Mouse (Mus musculus) liver, adult 2 months (tissue): ENCODE data around the gene Ap1b1. TPM values are rescaled to one million over a fixed set of nuclear protein-coding genes. Genes with fewer than 3 reads are reported as not detected.

ENCODE experiments used
- DNase-seq: peaks from one replicate; pipeline ENCODE4 v3.0.0-alpha.2; 2011; ENCODE audit warnings: low read depth, low spot score; ENCODE audit errors: extremely low read depth
- H3K27ac ChIP-seq: fragments of 200-500 bp; replicated peaks from 2 replicates; pipeline ENCODE4 v1.5.1; 2012; ENCODE audit warnings: low read depth, mild to moderate bottlenecking, control low read depth, inconsistent platforms, low read length; ENCODE audit not compliant: insufficient read depth
- H3K27me3 ChIP-seq: fragments of 200-500 bp; 2 replicates; pipeline ENCODE4 v1.6.1; 2012; ENCODE audit warnings: mild to moderate bottlenecking, moderate library complexity, low read length, inconsistent platforms; ENCODE audit not compliant: control insufficient read depth, insufficient read depth
- H3K36me3 ChIP-seq: fragments of 200-500 bp; 2 replicates; pipeline ENCODE4 v1.6.1; 2012; ENCODE audit warnings: low read length, inconsistent platforms; ENCODE audit not compliant: control insufficient read depth, insufficient read depth
- H3K4me1 ChIP-seq: fragments of 200-500 bp; 2 replicates; pipeline ENCODE4 v1.6.1; 2011; ENCODE audit warnings: low read length; ENCODE audit not compliant: control insufficient read depth, insufficient read depth
- H3K4me3 ChIP-seq: fragments of 200-500 bp; 2 replicates; pipeline ENCODE4 v1.5.1; 2011; ENCODE audit warnings: low read depth, mild to moderate bottlenecking, control low read depth, low read length, moderate library complexity; ENCODE audit not compliant: insufficient read depth
- H3K79me2 ChIP-seq: fragments of 200-500 bp; 2 replicates; pipeline ENCODE4 v1.6.1; 2012; ENCODE audit warnings: inconsistent platforms, mild to moderate bottlenecking, low read length, moderate library complexity; ENCODE audit not compliant: control insufficient read depth, insufficient read depth
- H3K9ac ChIP-seq: fragments of 200-500 bp; 2 replicates; pipeline ENCODE4 v1.6.1; 2012; ENCODE audit warnings: low read depth, mild to moderate bottlenecking, control low read depth, inconsistent platforms, low read length
- CTCF ChIP-seq: fragments of 200-500 bp; IDR thresholded peaks from 2 replicates; pipeline ENCODE4 v1.5.1; 2011; ENCODE audit warnings: low read depth, low read length, control low read depth
- POLR2A ChIP-seq: fragments of 200-500 bp; IDR thresholded peaks from 2 replicates; pipeline ENCODE4 v1.6.1; 2011; ENCODE audit warnings: low read length, control low read depth; ENCODE audit not compliant: insufficient read depth; ENCODE audit errors: extremely low read depth
- WGBS: fragments of 180-500 bp; shearing (Covaris S2); methylation state at CpG from one replicate; pipeline ENCODE4 v1.1.7; 2018; 5-methylcytosine and 5-hydroxymethylcytosine counted together
- polyA plus RNA-seq: library from polyadenylated mRNA; depleted of rRNA; stranded (reverse); fragments of >200 nt; gene quantifications from 2 replicates; pipeline ENCODE4 v1.2.3, GENCODE M21; 2012
- total RNA-seq: library from RNA; depleted of rRNA; stranded (reverse); fragments of >200 nt; gene quantifications from 2 replicates; pipeline ENCODE4 v1.2.3, GENCODE M21; 2014

Gene Ap1b1
- total and polyA plus RNA-seq, 2 experiments: 30.1 to 48.8 TPM

DNA sequence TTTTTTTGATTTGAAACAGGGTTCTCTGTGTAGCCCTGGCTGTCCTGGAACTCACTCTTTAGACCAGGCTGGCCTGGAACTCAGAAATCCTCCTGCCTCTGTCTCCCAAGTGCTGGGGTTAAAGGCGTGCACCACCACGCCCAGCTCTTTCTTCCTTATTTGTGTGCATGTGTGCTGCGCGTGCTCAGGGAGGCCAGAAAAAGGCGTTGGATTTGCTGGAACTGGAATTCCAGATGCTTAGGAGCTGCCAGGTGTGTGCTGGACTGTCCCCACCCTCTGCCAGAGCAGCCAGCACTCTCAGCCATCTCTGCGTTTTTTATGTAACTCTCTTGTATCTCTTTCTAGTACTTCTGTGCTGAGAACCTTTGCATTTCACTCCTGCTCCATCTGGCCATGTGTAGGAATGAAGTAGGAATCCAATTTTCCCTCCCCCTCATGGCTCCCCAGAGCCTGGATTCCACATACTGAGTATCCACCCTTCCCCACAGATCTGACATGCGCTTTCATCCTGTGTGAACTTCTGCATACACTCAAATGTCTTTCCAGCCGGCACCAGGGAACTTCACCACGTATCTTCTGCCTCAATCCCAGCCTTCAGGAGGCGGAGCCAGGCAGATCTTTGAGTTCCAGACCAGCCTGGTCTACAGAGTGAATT is 65.7 kb downstream of the Ap1b1 start:
- Histone ChIP-seq H3K9ac (no peak overlapping the region), H3K27ac (no peak overlapping the region), H3K4me3 (no peak overlapping the region), H3K4me1 (no peaks in the 10 kb centered on the region), H3K27me3 (no peaks in the 10 kb centered on the region), H3K79me2 (no peaks in the 10 kb centered on the region), H3K36me3 (no peaks in the 10 kb centered on the region)
- no peak for TF ChIP-seq CTCF
- no peak for TF ChIP-seq POLR2A
- WGBS: 83% methylated on average over 10 of the region's 10 CpGs
- DNase-seq: no peak

DNA sequence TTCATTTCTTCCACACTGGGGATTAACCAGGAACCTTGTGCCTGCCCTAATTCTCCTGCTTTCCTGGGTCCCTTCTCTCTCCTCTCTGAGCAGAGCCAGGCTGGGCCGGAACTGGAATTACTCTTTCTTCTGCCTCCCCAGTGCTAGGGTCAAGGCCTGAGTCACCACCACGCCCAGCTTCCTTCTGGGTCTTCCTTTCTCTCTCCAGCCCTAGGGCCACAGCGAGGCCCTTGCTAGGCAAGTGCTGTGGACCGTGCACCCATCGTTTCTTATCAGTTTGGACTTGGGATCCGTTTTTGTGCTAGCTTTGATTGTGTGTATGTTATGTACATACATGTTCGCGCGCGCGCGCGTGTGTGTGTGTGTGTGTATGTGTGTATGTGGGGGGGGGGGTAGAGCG is 67.5 kb downstream of the Ap1b1 start:
- no peaks in the 10 kb centered on the region for H3K79me2 ChIP-seq
- 80% methylated on average over 14 of the region's 14 CpGs for WGBS
- TF ChIP-seq POLR2A (no peak), CTCF (no peak)
- H3K4me1 ChIP-seq: peaks cover 5% of the 10 kb centered on the region
- 0 out of 2 replicates have a peak, but pooled peaks cover 7% of the 10 kb centered on the region for H3K27me3 ChIP-seq
- H3K36me3 ChIP-seq: no peaks in the 10 kb centered on the region
- no peak for DNase-seq
- no peak overlapping the region for H3K4me3 ChIP-seq
- H3K27ac ChIP-seq: no peak overlapping the region
- no peak overlapping the region for H3K9ac ChIP-seq

DNA sequence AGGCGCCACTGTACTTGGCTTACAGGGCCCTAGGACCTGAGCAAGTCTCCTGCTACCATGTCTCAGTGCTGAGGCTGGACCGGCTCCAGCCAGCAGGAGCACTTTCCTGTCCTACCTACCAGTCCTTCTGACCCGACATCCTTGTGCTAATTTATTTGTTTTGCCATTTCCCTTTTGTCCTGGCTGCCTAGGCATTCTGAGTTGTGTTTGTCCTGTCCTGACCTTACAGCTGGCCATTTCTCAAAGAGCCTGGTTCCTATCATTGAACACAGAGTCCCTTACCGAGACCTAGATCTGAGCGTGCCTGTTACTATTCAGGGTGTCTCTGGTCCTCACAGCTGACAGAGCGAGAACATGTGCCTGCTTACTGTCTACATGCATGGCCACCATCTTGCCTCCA is 68.2 kb downstream of the Ap1b1 start:
- no peaks in the 10 kb centered on the region for H3K36me3 ChIP-seq
- H3K4me1 ChIP-seq: peaks cover 5% of the 10 kb centered on the region
- H3K79me2 ChIP-seq: no peaks in the 10 kb centered on the region
- no peak overlapping the region for H3K4me3 ChIP-seq
- no peak overlapping the region for H3K9ac ChIP-seq
- no peak for DNase-seq
- 64% methylated on average over 6 of the region's 6 CpGs for WGBS
- H3K27me3 ChIP-seq: 0 out of 2 replicates have a peak, but pooled peaks cover 7% of the 10 kb centered on the region
- TF ChIP-seq POLR2A (no peak), CTCF (no peak)
- H3K27ac ChIP-seq: no peak overlapping the region

DNA sequence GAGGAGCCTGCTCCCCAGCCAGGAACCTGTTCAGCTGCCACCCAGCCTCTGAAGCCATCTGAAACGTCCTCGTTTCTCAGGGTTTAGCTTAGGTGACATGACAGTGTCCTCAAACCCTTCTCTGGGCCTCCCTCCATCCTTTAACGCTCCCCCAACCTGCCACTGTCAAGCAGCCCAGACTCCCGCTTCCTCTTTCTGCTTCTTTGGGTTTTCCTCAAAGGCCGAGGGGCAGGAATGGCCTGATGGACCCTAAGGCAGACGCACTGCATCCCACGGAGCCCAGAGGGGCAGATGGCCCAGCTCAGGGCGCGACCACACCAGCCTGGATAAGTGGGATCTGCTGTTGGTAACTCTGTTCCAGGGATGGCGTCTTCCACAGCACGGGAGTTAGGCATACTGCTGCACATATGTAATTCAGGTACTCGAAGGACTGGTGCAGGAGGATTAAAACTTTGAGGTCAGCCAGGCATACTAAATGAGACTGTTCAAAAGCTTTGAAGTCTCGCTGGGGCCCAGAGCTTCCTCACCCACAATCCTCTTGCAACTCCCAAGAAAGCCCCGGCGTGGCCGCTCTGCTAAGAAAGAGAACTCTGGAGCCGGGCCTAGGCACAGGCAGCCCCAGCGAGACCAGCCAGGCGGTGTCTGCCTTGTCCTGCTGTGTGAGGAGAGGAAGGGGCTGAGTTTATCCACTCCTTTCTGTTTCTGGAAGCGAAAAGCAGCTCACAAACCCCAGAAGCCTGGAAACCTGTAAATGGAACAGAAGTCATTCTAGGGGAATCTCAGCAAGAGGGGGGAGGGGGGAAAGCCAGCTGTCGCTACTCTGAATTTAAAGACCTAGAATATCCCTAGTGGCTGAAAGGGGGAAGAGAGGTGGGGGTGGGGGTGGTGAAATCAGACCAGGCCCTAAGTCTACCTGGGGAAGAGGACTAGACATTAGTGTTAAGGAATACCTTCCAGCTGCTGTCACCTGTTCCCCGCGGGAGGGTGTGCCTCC is 69.6 kb downstream of the Ap1b1 start:
- Histone ChIP-seq H3K36me3 (no peaks in the 10 kb centered on the region), H3K4me3 (no peak overlapping the region), H3K9ac (no peak overlapping the region), H3K4me1 (peaks cover 5% of the 10 kb centered on the region), H3K27me3 (0 out of 2 replicates have a peak, but pooled peaks cover 7% of the 10 kb centered on the region), H3K27ac (no peak overlapping the region), H3K79me2 (no peaks in the 10 kb centered on the region)
- DNase-seq: no peak
- no peak for TF ChIP-seq POLR2A
- no peak for TF ChIP-seq CTCF
- WGBS: 90% methylated on average over 23 of the region's 23 CpGs

DNA sequence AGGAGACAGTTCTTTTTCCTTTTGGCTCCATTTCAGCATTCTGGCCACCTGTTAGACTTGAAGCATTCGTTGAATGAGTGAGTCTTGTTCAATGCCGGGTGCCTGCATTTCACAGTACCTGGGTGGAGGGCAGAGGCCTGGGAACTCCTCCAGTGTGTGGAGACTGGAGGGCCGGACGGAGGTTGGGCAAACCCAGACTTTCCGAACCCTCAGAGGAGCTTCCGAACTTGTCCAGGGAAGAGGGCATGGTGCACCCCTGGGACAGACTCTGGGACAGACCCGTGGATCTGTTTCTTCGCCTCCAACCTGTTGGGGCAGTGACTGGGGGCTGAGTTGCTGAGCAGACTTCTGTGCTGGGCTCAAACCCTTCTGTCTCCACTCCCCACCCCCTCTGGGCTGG is 70.4 kb downstream of the Ap1b1 start:
- TF ChIP-seq POLR2A (no peak), CTCF (no peak)
- Histone ChIP-seq H3K79me2 (no peaks in the 10 kb centered on the region), H3K4me3 (no peak overlapping the region), H3K27me3 (0 out of 2 replicates have a peak, but pooled peaks cover 7% of the 10 kb centered on the region), H3K36me3 (no peaks in the 10 kb centered on the region), H3K9ac (no peak overlapping the region), H3K4me1 (peaks cover 5% of the 10 kb centered on the region), H3K27ac (no peak overlapping the region)
- no peak for DNase-seq
- WGBS: 86% methylated on average over 8 of the region's 8 CpGs

DNA sequence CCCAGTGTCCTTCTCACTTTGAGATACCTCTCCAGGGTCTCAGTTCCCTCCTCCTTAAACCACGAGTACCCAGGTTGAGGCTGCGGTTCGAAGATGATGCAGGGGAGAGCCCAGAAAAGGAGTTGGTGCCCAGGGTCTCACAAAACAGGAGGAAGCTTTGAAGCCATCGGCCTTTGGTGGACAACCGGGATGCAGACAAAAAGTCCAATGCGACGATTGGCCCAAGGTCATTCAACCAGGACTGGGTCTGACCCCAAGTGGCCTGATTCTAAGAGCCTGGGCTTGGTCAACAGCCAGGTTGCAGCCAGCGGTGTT is 70.9 kb downstream of the Ap1b1 start:
- H3K4me1 ChIP-seq: peaks cover 9% of the 10 kb centered on the region
- peak; percentile 50 for DNase-seq
- no peaks in the 10 kb centered on the region for H3K36me3 ChIP-seq
- no peaks in the 10 kb centered on the region for H3K79me2 ChIP-seq
- no peak overlapping the region for H3K27ac ChIP-seq
- peak overlapping the region; percentile 52 for H3K4me3 ChIP-seq
- TF ChIP-seq CTCF: no peak
- TF ChIP-seq POLR2A: no peak
- WGBS: 30% methylated on average over 8 of the region's 8 CpGs
- H3K9ac ChIP-seq: no peak overlapping the region
- H3K27me3 ChIP-seq: 0 out of 2 replicates have a peak, but pooled peaks cover 7% of the 10 kb centered on the region
